Mouse (Mus musculus): ENCODE measurements around the gene Atat1. TPM values are rescaled to one million over a fixed set of nuclear protein-coding genes. Genes with fewer than 3 reads are reported as not detected.

The Atat1 gene
- polyA plus RNA-seq, 1 experiment from 2014 or later, result 45.4 TPM

DNA sequence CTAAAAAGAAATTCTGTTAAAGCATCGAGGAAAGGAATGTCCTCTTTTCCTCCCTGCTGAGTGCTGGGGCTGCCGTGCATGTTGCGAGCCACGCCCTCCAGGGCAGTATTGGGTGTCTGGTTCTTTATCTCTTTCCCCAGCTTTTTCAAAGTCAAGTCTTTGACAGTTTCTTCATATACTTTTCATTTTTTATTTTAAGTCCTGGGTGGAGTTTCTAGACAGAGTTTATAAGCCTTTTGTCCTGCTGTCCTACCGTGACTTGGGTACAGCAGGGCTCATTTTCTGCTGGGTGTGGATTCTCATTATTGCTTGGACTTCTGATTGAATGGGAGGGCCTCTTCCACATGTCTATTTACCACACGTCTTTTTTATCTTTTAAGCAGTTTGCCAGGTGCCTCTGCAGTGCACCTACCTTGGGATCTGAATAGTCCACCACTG, 10.0 kb upstream of the Atat1 start:
- Histone ChIP-seq H3K9ac (ENCODE audit: low read depth, low read length) (0 out of 2 replicates have a peak overlapping the region, but pooled peaks have one; percentile 0), H3K27me3 (replicated peaks; ENCODE audit: control insufficient read depth, insufficient read depth, low read length) (no peaks in the 10 kb centered on the region), H3K4me3 (ENCODE audit: low read length) (peak overlapping the region; percentile 75), H3K36me3 (ENCODE audit: control insufficient read depth, insufficient read depth, low read length) (peaks cover 9% of the 10 kb centered on the region; the same call in 1 of the 2 replicates), H3K4me1 (ENCODE audit: control insufficient read depth, insufficient read depth, low read length) (peaks cover 30% of the 10 kb centered on the region), H3K4me2 (ENCODE audit: low read depth, low read length) (peak overlapping the region; percentile 78), H3K27ac (ENCODE audit: low read length) (peak overlapping the region; percentile 92), H3K9me3 (ENCODE audit: control insufficient read depth, low read length) (no peaks in the 10 kb centered on the region)
- ATAC-seq, result no peak
- WGBS, result 33% methylated on average over 6 of the region's 6 CpGs

DNA sequence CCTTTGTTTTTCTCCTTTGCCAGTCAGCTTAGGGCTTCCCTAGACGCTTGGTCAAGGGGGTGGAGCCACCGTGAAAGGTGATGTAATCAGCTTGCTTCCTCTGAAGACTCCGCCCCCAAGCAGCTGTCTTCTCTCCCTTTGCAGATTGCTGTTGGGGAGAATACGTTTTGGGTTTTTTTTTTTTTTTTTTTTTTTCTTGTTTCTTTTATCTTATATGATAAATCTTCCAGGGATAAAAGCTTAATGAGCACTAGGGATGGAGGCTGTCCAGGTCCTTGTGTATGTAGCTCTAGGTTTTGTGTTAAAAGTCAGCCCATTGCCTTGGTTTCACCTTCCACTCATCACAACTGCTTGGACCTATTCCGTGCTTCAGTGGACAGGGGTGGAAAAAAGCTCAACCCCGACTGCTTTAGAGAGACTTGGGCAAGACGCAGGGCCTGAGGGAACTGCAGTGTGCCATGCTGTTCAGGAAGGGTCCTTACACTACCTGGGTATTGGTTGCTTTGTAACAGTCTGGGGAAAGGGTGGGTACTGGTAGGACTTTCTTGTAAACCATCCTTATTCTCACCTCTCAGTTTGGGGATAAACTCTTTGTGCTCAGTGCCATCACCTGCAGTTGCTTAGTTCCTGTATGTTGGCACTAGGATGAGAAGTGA, 9.3 kb upstream of the Atat1 start:
- H3K4me3 ChIP-seq (ENCODE audit: low read length), result peak overlapping the region; percentile 75

DNA sequence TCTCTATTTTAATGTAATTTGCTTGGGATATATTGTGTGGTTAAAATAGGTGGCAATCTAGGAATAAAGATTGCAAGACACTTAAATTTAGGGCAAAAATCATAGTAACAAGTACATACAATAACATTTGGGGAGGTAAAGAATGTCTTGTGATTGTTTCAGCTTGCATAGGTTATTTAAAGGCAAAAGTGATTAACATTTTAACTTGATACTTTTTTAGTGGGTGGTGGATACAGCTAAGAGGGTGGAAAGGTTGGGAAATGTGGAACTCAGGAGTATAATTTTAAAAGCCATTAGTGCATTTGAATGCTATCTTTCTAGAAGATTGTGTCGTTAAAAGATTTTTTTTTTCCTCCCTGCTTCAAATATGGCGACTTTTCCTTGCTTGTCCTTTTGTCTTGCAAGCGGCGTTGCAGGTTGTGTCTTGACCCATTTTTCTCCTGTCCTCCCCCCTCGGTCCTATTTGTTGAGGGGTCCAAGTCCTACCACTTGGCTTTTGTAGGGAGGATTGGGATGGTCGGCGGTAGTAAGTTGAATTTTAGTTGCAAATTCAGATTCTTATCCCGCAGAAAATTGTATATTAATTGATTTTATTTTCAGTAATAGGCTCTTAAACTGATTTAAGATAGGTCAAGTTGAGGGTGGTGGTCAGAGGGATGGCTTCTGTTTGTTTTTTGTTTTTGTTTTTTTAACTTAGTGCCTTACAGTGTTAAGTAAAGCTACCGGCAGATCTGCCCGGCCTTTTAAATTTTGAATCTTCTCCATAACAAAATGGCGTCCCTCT, 8.6 kb upstream of the Atat1 start:
- H3K9ac ChIP-seq (ENCODE audit: low read depth, low read length), result peak overlapping the region; percentile 91
- H3K4me3 ChIP-seq (ENCODE audit: low read length), result peak overlapping the region; percentile 75
- H3K27ac ChIP-seq (ENCODE audit: low read length), result peak overlapping the region; percentile 98
- under 1% methylated on average over 11 of the region's 11 CpGs for WGBS
- peaks cover 30% of the 10 kb centered on the region for H3K4me1 ChIP-seq (ENCODE audit: control insufficient read depth, insufficient read depth, low read length)
- no peaks in the 10 kb centered on the region; the same call in 1 of the 2 replicates for H3K36me3 ChIP-seq (ENCODE audit: control insufficient read depth, insufficient read depth, low read length)
- H3K9me3 ChIP-seq (ENCODE audit: control insufficient read depth, low read length), result no peaks in the 10 kb centered on the region
- no peaks in the 10 kb centered on the region for H3K27me3 ChIP-seq (replicated peaks; ENCODE audit: control insufficient read depth, insufficient read depth, low read length)
- peak overlapping the region; percentile 71 for H3K4me2 ChIP-seq (ENCODE audit: low read depth, low read length)
- no peak for ATAC-seq

More for the DNA sequence above, 9.3 kb upstream of the Atat1 start:
- 8% methylated on average over 7 of the region's 7 CpGs for WGBS
- H3K4me1 ChIP-seq (ENCODE audit: control insufficient read depth, insufficient read depth, low read length), result peaks cover 30% of the 10 kb centered on the region
- H3K27ac ChIP-seq (ENCODE audit: low read length), result peak overlapping the region; percentile 98
- H3K27me3 ChIP-seq (replicated peaks; ENCODE audit: control insufficient read depth, insufficient read depth, low read length), result no peaks in the 10 kb centered on the region
- H3K4me2 ChIP-seq (ENCODE audit: low read depth, low read length), result peak overlapping the region; percentile 78
- peaks cover 4% of the 10 kb centered on the region; the same call in 1 of the 2 replicates for H3K36me3 ChIP-seq (ENCODE audit: control insufficient read depth, insufficient read depth, low read length)
- peak; percentile 30 for ATAC-seq
- peak overlapping the region; percentile 71 for H3K9ac ChIP-seq (ENCODE audit: low read depth, low read length)
- no peaks in the 10 kb centered on the region for H3K9me3 ChIP-seq (ENCODE audit: control insufficient read depth, low read length)

DNA sequence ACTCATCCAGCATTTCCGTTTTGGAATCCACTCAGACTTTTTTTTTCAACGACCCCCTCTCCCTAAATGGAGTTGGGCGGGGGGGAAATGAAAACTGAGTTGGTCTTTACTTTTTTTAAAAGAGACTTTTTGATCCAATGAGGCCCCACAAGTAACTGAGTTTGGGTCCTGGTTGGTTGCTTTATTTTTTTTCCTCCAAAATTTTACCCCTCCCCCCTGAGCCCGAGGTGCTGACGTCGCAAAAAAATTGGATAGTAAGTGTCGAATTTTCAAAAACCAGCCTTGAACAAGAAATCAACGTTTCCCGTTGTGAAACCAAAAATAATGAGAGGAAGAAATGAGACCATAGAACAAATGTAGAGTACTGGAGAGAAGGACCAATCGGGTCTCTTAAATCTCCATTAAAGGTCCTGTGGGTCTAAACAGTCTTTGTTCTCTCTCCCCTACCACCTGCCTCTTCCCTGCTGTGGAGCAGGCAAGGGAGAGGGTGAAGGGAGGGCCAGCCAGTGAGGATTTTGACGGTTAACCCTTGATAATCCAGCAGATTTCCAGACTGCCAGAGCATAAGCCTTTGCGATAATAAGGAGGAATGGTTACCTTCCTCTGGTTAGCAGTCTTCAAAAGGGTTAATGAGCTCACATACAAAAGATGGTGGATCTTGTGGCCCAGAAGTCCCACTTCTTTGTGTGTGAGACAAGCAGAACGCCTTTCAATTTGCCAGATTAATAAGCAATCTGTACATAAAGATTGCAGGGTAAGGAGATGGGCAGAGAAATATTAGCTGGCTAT, 7.8 kb upstream of the Atat1 start:
- Histone ChIP-seq H3K4me3 (ENCODE audit: low read length) (peak overlapping the region; percentile 75), H3K27ac (ENCODE audit: low read length) (peak overlapping the region; percentile 96), H3K4me2 (ENCODE audit: low read depth, low read length) (peak overlapping the region; percentile 71), H3K27me3 (replicated peaks; ENCODE audit: control insufficient read depth, insufficient read depth, low read length) (no peaks in the 10 kb centered on the region), H3K36me3 (ENCODE audit: control insufficient read depth, insufficient read depth, low read length) (peaks cover 5% of the 10 kb centered on the region), H3K4me1 (ENCODE audit: control insufficient read depth, insufficient read depth, low read length) (peaks cover 30% of the 10 kb centered on the region), H3K9ac (ENCODE audit: low read depth, low read length) (peak overlapping the region; percentile 91), H3K9me3 (ENCODE audit: control insufficient read depth, low read length) (no peaks in the 10 kb centered on the region)
- ATAC-seq, result no peak
- under 1% methylated on average over 13 of the region's 13 CpGs for WGBS

DNA sequence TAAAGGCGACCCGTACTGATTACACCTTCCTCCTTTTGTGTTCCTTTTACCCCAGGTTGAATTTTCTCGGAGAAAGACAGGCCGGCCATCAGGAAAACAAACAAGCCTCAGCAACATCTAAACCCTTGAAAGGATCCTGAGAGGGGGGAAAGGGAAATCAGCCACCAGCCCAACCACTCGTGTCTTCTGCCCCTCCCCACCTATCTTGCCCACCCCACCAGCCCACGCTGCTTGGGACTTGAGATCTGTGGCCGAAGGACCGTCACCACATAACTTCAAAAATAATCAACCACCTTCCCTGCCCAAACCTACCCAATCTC, 7.2 kb upstream of the Atat1 start:
- H3K36me3 ChIP-seq (ENCODE audit: control insufficient read depth, insufficient read depth, low read length), result peaks cover 5% of the 10 kb centered on the region
- WGBS, result 0% methylated on average over 8 of the region's 8 CpGs
- peak overlapping the region; percentile 91 for H3K9ac ChIP-seq (ENCODE audit: low read depth, low read length)
- peaks cover 26% of the 10 kb centered on the region for H3K4me1 ChIP-seq (ENCODE audit: control insufficient read depth, insufficient read depth, low read length)
- no peaks in the 10 kb centered on the region for H3K27me3 ChIP-seq (replicated peaks; ENCODE audit: control insufficient read depth, insufficient read depth, low read length)
- no peak for ATAC-seq
- H3K27ac ChIP-seq (ENCODE audit: low read length), result peak overlapping the region; percentile 96
- peak overlapping the region; percentile 75 for H3K4me3 ChIP-seq (ENCODE audit: low read length)
- peak overlapping the region; percentile 71 for H3K4me2 ChIP-seq (ENCODE audit: low read depth, low read length)
- H3K9me3 ChIP-seq (ENCODE audit: control insufficient read depth, low read length), result no peaks in the 10 kb centered on the region

DNA sequence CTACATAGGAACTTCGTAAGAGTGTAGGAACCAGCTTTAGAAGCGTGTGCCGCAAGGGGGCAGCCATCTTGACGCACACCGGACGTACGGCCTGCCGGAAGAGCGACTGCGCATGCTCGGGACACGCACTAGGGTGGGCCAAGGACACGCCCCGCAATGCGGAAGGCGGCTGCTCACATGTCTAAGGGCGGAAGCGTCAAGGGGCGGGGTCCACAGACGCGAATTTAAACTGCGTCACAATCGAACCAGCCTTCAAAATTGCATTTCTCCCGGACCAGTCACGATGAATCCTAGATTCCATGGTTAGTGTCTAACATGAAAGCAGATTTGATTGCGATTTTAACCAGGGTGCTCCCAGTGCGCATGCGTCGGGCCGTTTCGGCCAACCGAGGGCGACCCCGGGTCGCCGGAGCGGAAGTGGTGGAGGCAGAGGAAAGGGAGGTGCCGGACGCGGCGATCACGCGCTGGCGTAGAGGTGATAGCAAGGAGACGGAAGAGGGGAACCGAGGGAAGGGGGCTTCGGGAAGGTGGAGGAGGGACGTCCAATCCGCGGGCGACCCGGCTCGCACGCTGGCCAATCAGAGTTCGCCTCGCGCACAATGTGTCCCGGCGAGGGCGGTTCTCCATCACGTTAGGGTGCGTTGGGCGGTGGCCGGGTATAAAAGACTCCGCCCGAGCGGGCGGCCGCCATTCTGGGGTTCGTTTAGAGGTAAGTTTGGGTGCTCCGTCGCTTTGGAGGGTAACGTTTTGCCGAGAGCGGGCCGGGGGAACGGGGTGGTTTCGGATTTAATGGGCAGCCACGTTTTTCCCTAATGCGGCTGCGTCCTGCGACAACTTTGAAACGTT, 6.6 kb upstream of the Atat1 start, which contains the start of the genes Mrps18b and Ppp1r10:
TSS of gene Mrps18b (minus strand) at position 93 of the 846 bp plus-strand sequence.
TSS of gene Ppp1r10 (plus strand) at position 138 of the 846 bp plus-strand sequence.
- Histone ChIP-seq H3K4me3 (ENCODE audit: low read length) (peak within 1 kb of the TSS; percentile 75), H3K9ac (ENCODE audit: low read depth, low read length) (peak within 1 kb of the TSS; percentile 91), H3K4me2 (ENCODE audit: low read depth, low read length) (peak within 1 kb of the TSS; percentile 83), H3K36me3 (ENCODE audit: control insufficient read depth, insufficient read depth, low read length) (peaks cover 5% of the 10 kb centered on the region), H3K9me3 (ENCODE audit: control insufficient read depth, low read length) (no peaks in the 10 kb centered on the region), H3K27ac (ENCODE audit: low read length) (peak within 1 kb of the TSS; percentile 96), H3K27me3 (replicated peaks; ENCODE audit: control insufficient read depth, insufficient read depth, low read length) (no peaks in the 10 kb centered on the region), H3K4me1 (ENCODE audit: control insufficient read depth, insufficient read depth, low read length) (peaks cover 24% of the 10 kb centered on the region)
- WGBS, result under 1% methylated on average over 82 of the region's 83 CpGs
- peak; percentile 94 for ATAC-seq

DNA sequence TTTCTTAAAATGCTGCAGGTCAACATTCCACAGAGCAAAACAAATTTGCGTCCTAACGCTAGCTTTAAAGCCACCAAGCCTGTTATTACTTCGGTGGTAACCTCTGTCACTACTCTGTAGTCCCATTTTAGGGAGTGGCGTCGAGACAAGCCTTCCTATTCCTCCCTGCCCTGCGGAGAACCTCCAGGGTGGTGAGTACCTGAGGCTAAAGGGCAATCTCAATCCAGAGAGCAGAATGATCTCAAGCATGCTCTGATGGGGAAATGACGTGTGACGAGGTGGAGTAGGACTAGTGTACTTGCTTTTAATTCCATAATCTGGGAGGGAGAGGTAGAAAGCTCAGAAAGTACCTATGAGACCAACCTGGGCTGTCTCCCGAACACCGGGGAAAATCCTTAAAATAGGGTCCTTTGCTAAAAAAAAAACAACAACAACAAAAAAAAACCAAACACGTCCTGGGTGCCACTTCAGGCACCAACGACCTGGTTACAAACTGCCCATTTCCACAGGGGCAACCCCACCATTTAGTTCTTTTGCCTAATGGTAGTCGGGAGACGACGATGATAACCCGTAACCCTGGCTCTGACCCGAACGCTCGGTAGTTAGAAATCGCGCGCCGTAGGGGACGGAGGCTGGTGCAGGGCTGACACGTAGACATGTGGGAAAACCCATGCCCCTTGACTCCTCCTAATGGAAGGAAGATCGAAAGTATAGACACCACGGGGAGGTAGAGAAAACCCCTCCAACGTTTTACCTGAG, 5.8 kb upstream of the Atat1 start:
- no peaks in the 10 kb centered on the region for H3K27me3 ChIP-seq (replicated peaks; ENCODE audit: control insufficient read depth, insufficient read depth, low read length)
- peaks cover 11% of the 10 kb centered on the region for H3K36me3 ChIP-seq (ENCODE audit: control insufficient read depth, insufficient read depth, low read length)
- peak; percentile 16 for ATAC-seq
- H3K9me3 ChIP-seq (ENCODE audit: control insufficient read depth, low read length), result no peaks in the 10 kb centered on the region
- peak overlapping the region; percentile 83 for H3K4me2 ChIP-seq (ENCODE audit: low read depth, low read length)
- H3K27ac ChIP-seq (ENCODE audit: low read length), result peak overlapping the region; percentile 93
- peak overlapping the region; percentile 91 for H3K9ac ChIP-seq (ENCODE audit: low read depth, low read length)
- H3K4me1 ChIP-seq (ENCODE audit: control insufficient read depth, insufficient read depth, low read length), result peaks cover 19% of the 10 kb centered on the region
- H3K4me3 ChIP-seq (ENCODE audit: low read length), result peak overlapping the region; percentile 75
- 2% methylated on average over 28 of the region's 28 CpGs for WGBS

DNA sequence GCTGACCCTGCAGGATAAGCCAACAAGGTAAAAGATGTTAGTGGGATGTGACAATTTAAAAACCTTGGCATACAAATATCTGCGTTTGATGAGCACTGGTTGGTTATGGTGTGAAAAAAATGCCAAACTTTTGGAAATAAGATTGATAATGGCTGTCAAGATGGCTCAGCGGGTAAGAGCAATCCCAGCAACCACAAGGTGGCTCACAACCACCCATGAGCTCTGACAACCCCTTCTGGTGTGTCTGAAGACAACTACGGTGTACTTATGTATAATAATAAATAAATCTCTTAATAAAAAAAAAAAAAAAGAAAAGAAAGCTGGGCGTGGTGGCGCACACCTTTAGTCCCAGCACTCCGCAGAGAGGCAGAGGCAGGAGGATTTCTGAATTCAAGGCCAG, 5.1 kb upstream of the Atat1 start:
- no peak for ATAC-seq
- H3K4me1 ChIP-seq (ENCODE audit: control insufficient read depth, insufficient read depth, low read length), result peaks cover 11% of the 10 kb centered on the region
- peak overlapping the region; percentile 91 for H3K9ac ChIP-seq (ENCODE audit: low read depth, low read length)
- WGBS, result 78% methylated on average over 6 of the region's 6 CpGs
- H3K4me3 ChIP-seq (ENCODE audit: low read length), result peak overlapping the region; percentile 75
- no peaks in the 10 kb centered on the region for H3K9me3 ChIP-seq (ENCODE audit: control insufficient read depth, low read length)
- no peaks in the 10 kb centered on the region for H3K27me3 ChIP-seq (replicated peaks; ENCODE audit: control insufficient read depth, insufficient read depth, low read length)
- H3K36me3 ChIP-seq (ENCODE audit: control insufficient read depth, insufficient read depth, low read length), result peaks cover 11% of the 10 kb centered on the region
- H3K27ac ChIP-seq (ENCODE audit: low read length), result peak overlapping the region; percentile 93; the same call in 1 of the 2 replicates
- peak overlapping the region; percentile 83 for H3K4me2 ChIP-seq (ENCODE audit: low read depth, low read length)

All from intestine, embryonic 16.5 days (tissue).